Mouse (Mus musculus) heart, postnatal 0 days (tissue): ENCODE results near the gene Peli3. TPM values are rescaled to one million over a fixed set of nuclear protein-coding genes. Genes with fewer than 3 reads are reported as not detected.
A peak's percentile ranks its signal among the peaks of the same experiment; 100 is the strongest.
"Not testable (repeated sequence)": the region's sequence is repeated elsewhere in the genome, so short reads cannot be mapped to it uniquely, and the experiment has no call there.

Source experiments
- ATAC-seq: fragments of 200-750 bp; cut with Nextera tagmentation; 2 replicates; pipeline ENCODE4 v1.8.0; 2017; ENCODE audit warnings: low read depth, moderate number of reproducible peaks, moderate library complexity; ENCODE audit not compliant: insufficient read depth
- DNase-seq: peaks from one replicate; pipeline ENCODE4 v3.0.0-alpha.2; 2016; ENCODE audit warnings: low spot score
- H3K27ac ChIP-seq: fragments of 300-500 bp; sonication (generic); 2 replicates; pipeline ENCODE4 v1.5.1; 2014; ENCODE audit warnings: low read depth, mild to moderate bottlenecking
- H3K27me3 ChIP-seq: fragments of 300-500 bp; sonication (generic); 2 replicates; pipeline ENCODE4 v1.6.1; 2014; ENCODE audit warnings: low read length, mixed read lengths; ENCODE audit not compliant: control insufficient read depth, insufficient read depth
- H3K36me3 ChIP-seq: fragments of 300-500 bp; sonication (generic); replicated peaks from 2 replicates; pipeline ENCODE4 v1.6.1; 2014; ENCODE audit warnings: low read length, mixed read lengths; ENCODE audit not compliant: control insufficient read depth, insufficient read depth
- H3K4me1 ChIP-seq: fragments of 300-500 bp; sonication (generic); 2 replicates; pipeline ENCODE4 v1.6.1; 2014; ENCODE audit warnings: antibody characterized with exemption; ENCODE audit not compliant: control insufficient read depth, insufficient read depth
- H3K4me2 ChIP-seq: fragments of 300-500 bp; sonication (generic); 2 replicates; pipeline ENCODE4 v1.6.1; 2014; ENCODE audit warnings: low read depth, mild to moderate bottlenecking, low read length, moderate library complexity
- H3K4me3 ChIP-seq: fragments of 300-500 bp; sonication (generic); 2 replicates; pipeline ENCODE4 v1.5.1; 2014; ENCODE audit warnings: low read depth, low read length
- H3K9ac ChIP-seq: fragments of 300-500 bp; sonication (generic); replicated peaks from 2 replicates; pipeline ENCODE4 v1.6.1; 2014; ENCODE audit warnings: low read depth, low read length, mixed read lengths
- H3K9me3 ChIP-seq: fragments of 300-500 bp; sonication (generic); replicated peaks from 2 replicates; pipeline ENCODE4 v1.6.1; 2016; ENCODE audit warnings: low read length; ENCODE audit not compliant: control insufficient read depth
- CTCF ChIP-seq: IDR thresholded peaks from 2 replicates; pipeline ENCODE4 v1.5.1; 2016; ENCODE audit warnings: antibody characterized with exemption, control low read depth, low read depth
- EP300 ChIP-seq: IDR thresholded peaks from 2 replicates; pipeline ENCODE4 v1.6.1; 2016; ENCODE audit warnings: antibody characterized with exemption, low read depth
- WGBS: fragments of 180-500 bp; shearing (Covaris S2); extraction: QIAGEN DNeasy Blood & Tissue Kit; methylation state at CpG from one replicate; pipeline ENCODE4 v1.1.7; 2014; 5-methylcytosine and 5-hydroxymethylcytosine counted together
- polyA plus RNA-seq: library from polyadenylated mRNA; unstranded; fragments of >200 nt; fragmentation: Nextera tagmentation; extraction: Ambion mirVana; gene quantifications from 2 replicates; pipeline ENCODE4 v1.2.1, GENCODE M21; 2015
- total RNA-seq: library from RNA; depleted of rRNA; stranded (reverse); fragments of >200 nt; gene quantifications from 2 replicates; pipeline ENCODE4 v1.2.3, GENCODE M21; 2014; ENCODE audit warnings: low replicate concordance

The Peli3 gene
- total and polyA plus RNA-seq, 2 experiments from 2014 or later = 0.31 to 0.76 TPM

DNA sequence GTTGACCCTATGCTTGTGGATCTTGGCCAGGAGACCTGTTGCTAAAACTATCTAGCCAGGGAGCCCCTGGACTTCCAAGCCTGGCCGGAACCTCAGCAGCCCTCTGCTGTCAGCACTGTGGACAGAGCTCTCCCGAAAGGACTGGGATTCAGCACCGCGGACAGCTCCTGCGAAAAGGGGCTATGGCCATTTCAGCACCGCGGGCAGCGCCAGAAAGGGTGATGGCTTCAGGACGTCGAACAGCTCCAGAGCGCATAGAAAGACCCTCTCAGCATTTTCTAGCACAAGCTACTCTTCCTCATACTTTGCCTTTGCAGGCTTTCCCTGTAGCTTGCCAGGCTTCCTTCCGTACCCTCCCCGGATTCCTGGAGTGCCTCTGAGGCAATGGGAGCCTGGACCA is 46.1 kb upstream of the Peli3 start:
- H3K9me3 ChIP-seq = no peaks in the 10 kb centered on the region
- H3K4me3 ChIP-seq = no peak overlapping the region
- H3K4me2 ChIP-seq = no peak overlapping the region
- ATAC-seq (peak; percentile 37), DNase-seq (peak; percentile 71)
- H3K4me1 ChIP-seq = peaks cover 6% of the 10 kb centered on the region; the same call in 1 of the 2 replicates
- H3K36me3 ChIP-seq = no peaks in the 10 kb centered on the region
- peaks cover 29% of the 10 kb centered on the region for H3K27me3 ChIP-seq
- WGBS = 4% methylated on average over 13 of the region's 13 CpGs
- no peak overlapping the region for H3K27ac ChIP-seq
- H3K9ac ChIP-seq = no peak overlapping the region
- TF ChIP-seq CTCF = peak; percentile 22; the same call in 1 of the 2 replicates
- no peak for TF ChIP-seq EP300

DNA sequence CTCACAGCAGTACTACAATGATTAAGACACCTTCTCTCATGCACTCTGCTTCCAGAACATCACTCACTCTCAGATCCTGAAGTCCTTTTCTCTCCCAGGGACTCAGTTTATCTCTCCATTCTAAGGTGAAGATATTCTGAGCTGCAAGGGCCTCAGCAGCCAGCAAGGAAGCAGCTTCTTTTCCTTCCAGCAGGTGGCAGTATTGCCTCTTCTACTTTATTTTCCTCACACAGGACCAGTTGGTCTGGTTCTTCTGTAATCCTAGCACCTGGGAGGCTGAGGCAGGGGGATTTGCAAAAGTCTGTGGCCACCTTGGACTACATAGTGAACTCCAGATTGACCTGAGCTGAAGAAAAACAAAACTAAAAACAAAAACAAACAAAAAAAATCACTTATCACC is 38.8 kb upstream of the Peli3 start:
- H3K4me3 ChIP-seq = no peak overlapping the region
- TF ChIP-seq EP300 (no peak), CTCF (peak; percentile 88)
- peak; percentile 67 for DNase-seq

DNA sequence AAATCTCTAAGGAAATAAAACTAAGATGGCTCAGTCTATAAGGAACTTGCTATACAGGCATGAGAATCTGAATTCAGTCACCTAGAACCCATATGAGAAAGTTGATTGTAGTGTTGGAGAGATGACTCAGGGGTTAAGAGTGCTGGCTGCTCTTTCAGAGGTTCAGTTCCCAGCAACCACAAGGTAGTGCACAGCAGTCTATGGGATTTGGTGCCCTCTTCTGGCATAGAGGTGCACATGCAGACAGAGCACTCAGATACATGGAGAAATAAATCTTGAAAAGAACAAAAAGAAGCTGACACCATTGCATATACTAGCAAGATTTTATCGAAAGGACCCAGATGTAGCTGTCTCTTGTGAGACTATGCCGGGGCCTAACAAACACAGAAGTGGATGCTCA is 25.3 kb upstream of the Peli3 start:
- H3K9me3 ChIP-seq = no peaks in the 10 kb centered on the region
- no peak for DNase-seq
- WGBS = 91% methylated on average over 2 of the region's 2 CpGs
- TF ChIP-seq CTCF (peak; percentile 43), EP300 (no peak)
- no peaks in the 10 kb centered on the region for H3K4me1 ChIP-seq
- H3K9ac ChIP-seq = no peak overlapping the region
- H3K4me2 ChIP-seq = no peak overlapping the region
- peaks cover 29% of the 10 kb centered on the region for H3K36me3 ChIP-seq
- ATAC-seq = no peak
- H3K4me3 ChIP-seq = no peak overlapping the region
- H3K27ac ChIP-seq = no peak overlapping the region
- no peaks in the 10 kb centered on the region for H3K27me3 ChIP-seq

More for the DNA sequence above, 38.8 kb upstream of the Peli3 start:
- ATAC-seq = no peak
- H3K36me3 ChIP-seq = no peaks in the 10 kb centered on the region
- H3K4me1 ChIP-seq = no peaks in the 10 kb centered on the region
- no peak overlapping the region for H3K9ac ChIP-seq
- H3K9me3 ChIP-seq = no peaks in the 10 kb centered on the region
- no peak overlapping the region for H3K4me2 ChIP-seq
- no peak overlapping the region for H3K27ac ChIP-seq
- H3K27me3 ChIP-seq = peaks cover 4% of the 10 kb centered on the region; the same call in 1 of the 2 replicates

DNA sequence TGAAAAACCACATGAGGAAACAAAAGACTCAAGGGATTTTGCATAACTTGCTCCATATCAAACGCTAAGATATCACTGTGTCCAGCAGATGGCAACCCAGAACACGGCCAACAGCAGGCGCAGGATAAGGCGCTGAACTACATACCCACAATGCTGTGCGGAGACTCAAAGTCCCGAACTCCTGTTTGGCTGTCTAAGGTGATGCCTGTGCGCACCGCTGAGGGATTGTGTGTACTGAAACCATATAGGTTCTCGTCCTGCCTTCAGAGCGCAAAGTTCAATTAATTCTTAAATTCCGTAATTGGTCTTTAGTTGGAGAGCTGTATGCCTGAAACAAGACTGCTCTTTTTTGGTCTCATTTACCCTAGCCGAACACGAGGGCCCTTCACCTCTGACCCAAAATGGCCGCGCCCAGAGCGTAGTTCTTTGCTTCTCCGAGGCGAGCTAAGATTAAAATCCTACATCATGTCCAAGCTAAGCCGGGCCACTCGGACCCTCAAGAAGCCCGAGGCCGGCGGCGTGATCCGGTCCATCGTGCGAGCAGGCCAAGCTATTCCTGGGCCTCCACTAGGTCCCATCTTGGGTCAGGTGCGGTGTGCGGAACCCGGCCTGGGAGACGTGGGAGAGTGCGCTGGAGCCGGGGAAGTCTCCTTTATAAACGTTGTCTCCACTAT is 19.1 kb upstream of the Peli3 start, which contains the start of gene Mrpl11:
Mrpl11 (plus strand) TSS at position 220 of the 674 bp plus-strand sequence.
- Histone ChIP-seq H3K36me3 (peaks cover 29% of the 10 kb centered on the region), H3K27me3 (no peaks in the 10 kb centered on the region), H3K4me3 (peak within 1 kb of the TSS; percentile 77), H3K9me3 (no peaks in the 10 kb centered on the region), H3K4me2 (peak within 1 kb of the TSS; percentile 68), H3K4me1 (peaks cover 6% of the 10 kb centered on the region; the same call in 1 of the 2 replicates), H3K27ac (peak within 1 kb of the TSS; percentile 70), H3K9ac (peak within 1 kb of the TSS; percentile 70)
- WGBS = under 1% methylated on average over 34 of the region's 34 CpGs
- DNase-seq (peak; percentile 93), ATAC-seq (peak; percentile 96)
- peak; percentile 86 for TF ChIP-seq CTCF
- TF ChIP-seq EP300 = peak; percentile 76

- 81% methylated on average over 9 of the region's 9 CpGs for WGBS
- DNase-seq = not testable (repeated sequence)
Observed at GRCm38 (mm10) chr19:4948641-4949040, 5.7 kb upstream of the Peli3 start.

GRCm38 (mm10) chr19:4945540-4945939 is 2.6 kb upstream of the Peli3 start:
- H3K27me3 ChIP-seq = peaks cover 17% of the 10 kb centered on the region

More at GRCm38 (mm10) chr19:4948641-4949040, 5.7 kb upstream of the Peli3 start:
- H3K27ac ChIP-seq, H3K4me3 ChIP-seq, H3K4me1 ChIP-seq, ATAC-seq, H3K27me3 ChIP-seq, H3K4me2 ChIP-seq, H3K9me3 ChIP-seq, H3K36me3 ChIP-seq, H3K9ac ChIP-seq: not testable (repeated sequence)

More at GRCm38 (mm10) chr19:4945540-4945939, 2.6 kb upstream of the Peli3 start:
- Histone ChIP-seq H3K27ac (no peak overlapping the region), H3K36me3 (no peaks in the 10 kb centered on the region), H3K4me1 (peaks cover 10% of the 10 kb centered on the region; the same call in 1 of the 2 replicates), H3K4me2 (no peak overlapping the region), H3K9ac (no peak overlapping the region), H3K4me3 (no peak overlapping the region), H3K9me3 (no peaks in the 10 kb centered on the region)
- no peak for ATAC-seq
- no peak for DNase-seq
- TF ChIP-seq EP300 = no peak
- TF ChIP-seq CTCF = no peak
- 45% methylated on average over 6 of the region's 6 CpGs for WGBS
